ENCODE assay signal across 12 mouse cellular contexts in the genomic region with DNA sequence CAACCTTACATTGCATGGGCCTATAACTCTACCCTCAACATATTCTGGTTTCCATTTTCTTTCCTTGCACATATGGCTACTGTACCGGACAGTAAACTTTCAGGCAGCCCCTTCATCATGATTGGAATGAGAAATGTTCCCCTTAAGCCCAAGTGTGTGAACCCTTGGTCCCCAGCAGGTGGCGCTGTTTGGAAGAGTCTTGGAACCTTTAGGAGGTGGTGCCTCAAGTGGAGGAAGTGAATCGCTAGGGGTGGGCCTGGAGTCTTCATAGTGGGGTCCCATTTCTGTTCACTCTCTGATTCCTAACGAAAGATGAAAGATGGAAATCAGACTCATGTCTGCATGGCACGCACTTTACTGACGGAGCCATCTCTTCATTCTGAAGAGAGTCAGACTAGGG.
DNase-seq lines count a peak whose midpoint lies in the region; ATAC-seq and TF ChIP-seq lines count a peak whose summit lies in the region.
"Had no signal": no experiment of that assay in that cellular context is flagged by ENCODE, and none has a peak within 500 bp of the region (broad histone marks: within the 10 kb centered on the region; RNA-seq: fewer than 3 reads in every experiment).

No protein-coding gene starts in this region.

- H3K27me3 ChIP-seq in midbrain, postnatal 0 days (ENCODE audit: insufficient read depth, low read length), result no peaks in the 10 kb centered on the region
- H3K27me3 ChIP-seq in midbrain, embryonic 10.5 days (ENCODE audit: low read depth, poor library complexity, severe bottlenecking), result no peaks in the 10 kb centered on the region
- H3K27me3 ChIP-seq: heart, embryonic 12.5 days; midbrain, embryonic 12.5 days had no signal

- H3K9me3 ChIP-seq in midbrain, postnatal 0 days (ENCODE audit: low read length), result no peaks in the 10 kb centered on the region
- H3K9me3 ChIP-seq in midbrain, embryonic 10.5 days (replicated peaks), result no peaks in the 10 kb centered on the region
- H3K9me3 ChIP-seq: heart, embryonic 12.5 days; midbrain, embryonic 12.5 days had no signal

- intact Hi-C loops in gastrocnemius, adult 2 months (cut with DNase I), result no loop called here
- intact Hi-C loops in left cerebral cortex, postnatal 4 days (cut with DNase I), result no loop called here

- no peaks in the 10 kb centered on the region for H3K36me3 ChIP-seq in midbrain, postnatal 0 days (ENCODE audit: insufficient read depth, low read length)
- H3K36me3 ChIP-seq in midbrain, embryonic 10.5 days, result no peaks in the 10 kb centered on the region
- H3K36me3 ChIP-seq: heart, embryonic 12.5 days; midbrain, embryonic 12.5 days had no signal

- no peak overlapping the region for H3K27ac ChIP-seq in gastrocnemius, adult 2 months
- H3K27ac ChIP-seq in midbrain, postnatal 0 days (ENCODE audit: low read depth, low read length), result no peak overlapping the region
- no peak overlapping the region for H3K27ac ChIP-seq in midbrain, embryonic 10.5 days (replicated peaks)
- H3K27ac ChIP-seq: midbrain, embryonic 12.5 days had no signal

- no peaks in the 10 kb centered on the region for H3K4me1 ChIP-seq in midbrain, postnatal 0 days (ENCODE audit: insufficient read depth, low read length)
- H3K4me1 ChIP-seq in midbrain, embryonic 10.5 days, result no peaks in the 10 kb centered on the region
- H3K4me1 ChIP-seq: heart, embryonic 12.5 days; midbrain, embryonic 12.5 days had no signal

- H3K4me3 ChIP-seq in gastrocnemius, adult 2 months, result no peak overlapping the region
- H3K4me3 ChIP-seq in midbrain, postnatal 0 days (ENCODE audit: low read depth, low read length), result no peak overlapping the region
- no peak overlapping the region for H3K4me3 ChIP-seq in midbrain, embryonic 10.5 days
- H3K4me3 ChIP-seq: heart, embryonic 12.5 days; midbrain, embryonic 12.5 days had no signal

- no peak overlapping the region for H3K4me2 ChIP-seq in midbrain, postnatal 0 days (ENCODE audit: low read depth, low read length, poor library complexity, severe bottlenecking)
- H3K4me2 ChIP-seq: heart, embryonic 12.5 days; midbrain, embryonic 12.5 days had no signal

- DNase-seq in gastrocnemius, adult 2 months, result no peak
- DNase-seq in gastrocnemius, adult 18-20 months (ENCODE audit: low spot score), result no peak
- DNase-seq in midbrain, postnatal 0 days (ENCODE audit: low spot score), result no peak
- no peak for DNase-seq in midbrain, embryonic 10.5 days (ENCODE audit: low spot score)
- DNase-seq in c-Kit-negative CD71-positive TER-119-positive erythroid progenitor cells, embryonic 14.5 days (ENCODE audit: low read depth, low spot score), result peak; percentile 21
- DNase-seq in retina, embryonic 14.5 days (ENCODE audit: low spot score), result peak; percentile 43
- no peak for DNase-seq in left cerebral cortex, postnatal 4 days
- DNase-seq in kidney, postnatal 25 days, result no peak
- DNase-seq: cerebellum, adult 18-20 months; kidney, postnatal 10 days had no signal

- H3K9ac ChIP-seq in midbrain, postnatal 0 days (replicated peaks; ENCODE audit: low read length, poor library complexity, severe bottlenecking), result no peak overlapping the region
- H3K9ac ChIP-seq: heart, embryonic 12.5 days; midbrain, embryonic 12.5 days had no signal

- ATAC-seq in midbrain, postnatal 0 days (ENCODE audit: low FRiP score), result no peak

- WGBS in midbrain, postnatal 0 days, result 74% methylated on average over 6 of the region's 6 CpGs
- 74% methylated on average over 6 of the region's 6 CpGs for WGBS in midbrain, embryonic 10.5 days

- peak; percentile 25; the same call in 1 of the 2 replicates for TF ChIP-seq CTCF in gastrocnemius, adult 2 months (IDR thresholded peaks at IDR 0.05)
- TF ChIP-seq CTCF in midbrain, postnatal 0 days (IDR thresholded peaks at IDR 0.05), result peak; percentile 55

Comparison
In these comparisons a context has a peak if more than half of its experiments do, and no peak if none do; other contexts are left out.
1. DNase-seq: peak in c-Kit-negative CD71-positive TER-119-positive erythroid progenitor cells, embryonic 14.5 days (single experiment) and retina, embryonic 14.5 days (single experiment); none in gastrocnemius, adult 2 months (single experiment), gastrocnemius, adult 18-20 months (single experiment), midbrain, postnatal 0 days (single experiment), midbrain, embryonic 10.5 days (single experiment), left cerebral cortex, postnatal 4 days (single experiment) and kidney, postnatal 25 days (0 of 2).